Mouse (Mus musculus) heart, embryonic 16.5 days (tissue): ENCODE measurements around the gene Ugt1a8. TPM values are rescaled to one million over a fixed set of nuclear protein-coding genes. Genes with fewer than 3 reads are reported as not detected.

Source experiments
- ATAC-seq: fragments of 200-750 bp; cut with Nextera tagmentation; replicated peaks from 2 replicates; pipeline ENCODE4 v1.8.0; 2017; ENCODE audit warnings: moderate number of reproducible peaks; ENCODE audit not compliant: insufficient read depth, low FRiP score; ENCODE audit errors: extremely low read depth
- H3K27ac ChIP-seq: fragments of 300-500 bp; sonication (generic); 2 replicates; pipeline ENCODE4 v1.5.1; 2014; ENCODE audit warnings: mild to moderate bottlenecking, low read length, control low read depth, moderate library complexity
- H3K27me3 ChIP-seq: fragments of 300-500 bp; sonication (generic); 2 replicates; pipeline ENCODE4 v1.6.1; 2014; ENCODE audit warnings: low read length, mixed read lengths; ENCODE audit not compliant: control insufficient read depth, insufficient read depth
- H3K36me3 ChIP-seq: fragments of 300-500 bp; sonication (generic); 2 replicates; pipeline ENCODE4 v1.6.1; 2014; ENCODE audit not compliant: control insufficient read depth, insufficient read depth
- H3K4me1 ChIP-seq: fragments of 300-500 bp; sonication (generic); 2 replicates; pipeline ENCODE4 v1.6.1; 2014; ENCODE audit warnings: low read length, mixed read lengths; ENCODE audit not compliant: control insufficient read depth, insufficient read depth
- H3K4me2 ChIP-seq: fragments of 300-500 bp; sonication (generic); 2 replicates; pipeline ENCODE4 v1.6.1; 2014; ENCODE audit warnings: low read depth, mild to moderate bottlenecking, control low read depth, low read length
- H3K4me3 ChIP-seq: fragments of 300-500 bp; sonication (generic); 2 replicates; pipeline ENCODE4 v1.5.1; 2014; ENCODE audit warnings: mild to moderate bottlenecking, control low read depth, low read length
- H3K9ac ChIP-seq: fragments of 300-500 bp; sonication (generic); 2 replicates; pipeline ENCODE4 v1.6.1; 2014; ENCODE audit warnings: low read length, control low read depth
- H3K9me3 ChIP-seq: fragments of 300-500 bp; sonication (generic); replicated peaks from 2 replicates; pipeline ENCODE4 v1.6.1; 2016; ENCODE audit warnings: low read length; ENCODE audit not compliant: control insufficient read depth
- WGBS: fragments of 180-500 bp; shearing (Covaris S2); extraction: QIAGEN DNeasy Blood & Tissue Kit; methylation state at CpG from one replicate; pipeline ENCODE4 v1.1.7; 2014; 5-methylcytosine and 5-hydroxymethylcytosine counted together
- polyA plus RNA-seq: library from polyadenylated mRNA; unstranded; fragments of >200 nt; fragmentation: Nextera tagmentation; extraction: Ambion mirVana; gene quantifications from 2 replicates; pipeline ENCODE4 v1.2.1, GENCODE M21; 2015

Gene Ugt1a8
- polyA plus RNA-seq, 1 experiment from 2014 or later, result not detected

GRCm38 (mm10) chr1:88245881-88246280, 158.3 kb downstream of the Ugt1a8 start:
- Histone ChIP-seq H3K9ac (no peak overlapping the region), H3K27me3 (no peaks in the 10 kb centered on the region), H3K4me3 (no peak overlapping the region), H3K4me2 (no peak overlapping the region), H3K27ac (no peak overlapping the region), H3K9me3 (peaks cover 75% of the 10 kb centered on the region), H3K4me1 (no peaks in the 10 kb centered on the region), H3K36me3 (no peaks in the 10 kb centered on the region)
- 71% methylated on average over 6 of the region's 6 CpGs for WGBS
- no peak for ATAC-seq

GRCm38 (mm10) chr1:88246386-88246785, 158.8 kb downstream of the Ugt1a8 start:
- Histone ChIP-seq H3K27ac (no peak overlapping the region), H3K4me2 (no peak overlapping the region), H3K4me3 (no peak overlapping the region), H3K36me3 (no peaks in the 10 kb centered on the region), H3K27me3 (no peaks in the 10 kb centered on the region), H3K9me3 (peaks cover 75% of the 10 kb centered on the region), H3K4me1 (no peaks in the 10 kb centered on the region), H3K9ac (no peak overlapping the region)
- 43% methylated on average over 6 of the region's 6 CpGs for WGBS
- ATAC-seq, result no peak

GRCm38 (mm10) chr1:88247660-88248059, 160.0 kb downstream of the Ugt1a8 start:
- Histone ChIP-seq H3K9me3 (peaks cover 75% of the 10 kb centered on the region), H3K27me3 (no peaks in the 10 kb centered on the region), H3K36me3 (no peaks in the 10 kb centered on the region), H3K4me3 (no peak overlapping the region), H3K27ac (no peak overlapping the region), H3K4me1 (no peaks in the 10 kb centered on the region), H3K4me2 (no peak overlapping the region), H3K9ac (no peak overlapping the region)
- no peak for ATAC-seq
- 42% methylated on average over 2 of the region's 2 CpGs for WGBS

GRCm38 (mm10) chr1:88248658-88249057, 161.0 kb downstream of the Ugt1a8 start:
- Histone ChIP-seq H3K4me3 (no peak overlapping the region), H3K27ac (no peak overlapping the region), H3K9ac (no peak overlapping the region), H3K36me3 (no peaks in the 10 kb centered on the region), H3K9me3 (peaks cover 75% of the 10 kb centered on the region), H3K4me2 (no peak overlapping the region), H3K4me1 (no peaks in the 10 kb centered on the region), H3K27me3 (no peaks in the 10 kb centered on the region)
- 59% methylated on average over 4 of the region's 4 CpGs for WGBS
- no peak for ATAC-seq

- peaks cover 74% of the 10 kb centered on the region for H3K9me3 ChIP-seq
- no peak overlapping the region for H3K4me3 ChIP-seq
- no peak for ATAC-seq
These were observed 162.0 kb downstream of the Ugt1a8 start for GRCm38 (mm10) chr1:88249596-88249995.

GRCm38 (mm10) chr1:88250023-88250422, 162.4 kb downstream of the Ugt1a8 start:
- H3K4me2 ChIP-seq, result no peak overlapping the region
- H3K4me1 ChIP-seq, result no peaks in the 10 kb centered on the region
- ATAC-seq, result no peak
- H3K4me3 ChIP-seq, result no peak overlapping the region
- no peak overlapping the region for H3K9ac ChIP-seq
- H3K27me3 ChIP-seq, result no peaks in the 10 kb centered on the region
- no peak overlapping the region for H3K27ac ChIP-seq
- H3K9me3 ChIP-seq, result peaks cover 77% of the 10 kb centered on the region
- 76% methylated on average over 5 of the region's 5 CpGs for WGBS
- no peaks in the 10 kb centered on the region for H3K36me3 ChIP-seq

More at GRCm38 (mm10) chr1:88249596-88249995, 162.0 kb downstream of the Ugt1a8 start:
- H3K27me3 ChIP-seq, result no peaks in the 10 kb centered on the region
- no peaks in the 10 kb centered on the region for H3K4me1 ChIP-seq
- WGBS, result 72% methylated on average over 7 of the region's 7 CpGs
- no peak overlapping the region for H3K4me2 ChIP-seq
- no peaks in the 10 kb centered on the region for H3K36me3 ChIP-seq
- no peak overlapping the region for H3K27ac ChIP-seq
- H3K9ac ChIP-seq, result no peak overlapping the region

- no peak for ATAC-seq
- Histone ChIP-seq H3K36me3 (no peaks in the 10 kb centered on the region), H3K9ac (no peak overlapping the region), H3K4me2 (no peak overlapping the region), H3K27me3 (no peaks in the 10 kb centered on the region), H3K4me1 (no peaks in the 10 kb centered on the region), H3K4me3 (no peak overlapping the region), H3K9me3 (peaks cover 53% of the 10 kb centered on the region), H3K27ac (no peak overlapping the region)
- WGBS, result 71% methylated on average over 8 of the region's 8 CpGs
These were observed 165.5 kb downstream of the Ugt1a8 start for GRCm38 (mm10) chr1:88253106-88253505.

GRCm38 (mm10) chr1:88253540-88253939, 165.9 kb downstream of the Ugt1a8 start:
- H3K4me1 ChIP-seq, result no peaks in the 10 kb centered on the region
- ATAC-seq, result no peak
- H3K27ac ChIP-seq, result no peak overlapping the region
- no peak overlapping the region for H3K4me2 ChIP-seq
- H3K27me3 ChIP-seq, result no peaks in the 10 kb centered on the region
- H3K4me3 ChIP-seq, result no peak overlapping the region
- H3K9me3 ChIP-seq, result peaks cover 51% of the 10 kb centered on the region
- H3K9ac ChIP-seq, result no peak overlapping the region
- H3K36me3 ChIP-seq, result no peaks in the 10 kb centered on the region
- WGBS, result 62% methylated on average over 6 of the region's 6 CpGs

- Histone ChIP-seq H3K4me1 (peaks cover 12% of the 10 kb centered on the region), H3K9ac (no peak overlapping the region), H3K4me2 (no peak overlapping the region), H3K27me3 (no peaks in the 10 kb centered on the region), H3K36me3 (no peaks in the 10 kb centered on the region), H3K27ac (no peak overlapping the region), H3K4me3 (no peak overlapping the region), H3K9me3 (peaks cover 37% of the 10 kb centered on the region)
- 77% methylated on average over 12 of the region's 12 CpGs for WGBS
- ATAC-seq, result no peak
These were observed 167.3 kb downstream of the Ugt1a8 start for GRCm38 (mm10) chr1:88254793-88255465.
